9 mouse cellular contexts compared by ENCODE assay signal in genomic region chr16:95440334-95440733, GRCm38 (mm10).
DNase-seq lines count a peak whose midpoint lies in the region.
"Had no signal": no experiment of that assay in that cellular context is flagged by ENCODE, and none has a peak within 500 bp of the region (broad histone marks: within the 10 kb centered on the region; RNA-seq: fewer than 3 reads in every experiment).

No protein-coding gene starts in this region.

- DNase-seq in cerebellum, adult 18-20 months, result peak; percentile 22 to 39
- DNase-seq in cerebellum, postnatal 4 days (ENCODE audit: low spot score in 2 of 2), result no peak
- DNase-seq in left cerebral cortex, adult 11 months (ENCODE audit: low spot score), result peak; percentile 23
- DNase-seq in left cerebral cortex, postnatal 4 days, result no peak
- DNase-seq in cerebellum, adult 9-11 months, result peak; percentile 32
- DNase-seq in left cerebral cortex, adult 9 months (ENCODE audit: low spot score in 2 of 2), result peak; percentile 9 to 64
- DNase-seq in thymus, postnatal 4 days, result no peak
- DNase-seq in thymus, postnatal 10 days (ENCODE audit: low spot score in 2 of 2), result no peak
- DNase-seq: gastrocnemius, postnatal 10 days had no signal

- intact Hi-C loops in left cerebral cortex, postnatal 4 days (cut with DNase I), result no loop called here

Comparison
In these comparisons a context has a peak if more than half of its experiments do, and no peak if none do; other contexts are left out.
1. DNase-seq: peak in cerebellum, adult 18-20 months (2 of 2), left cerebral cortex, adult 11 months (single experiment), cerebellum, adult 9-11 months (single experiment) and left cerebral cortex, adult 9 months (2 of 2); none in cerebellum, postnatal 4 days (0 of 2), left cerebral cortex, postnatal 4 days (single experiment), thymus, postnatal 4 days (single experiment) and thymus, postnatal 10 days (0 of 2).